Mouse (Mus musculus): ENCODE data around the gene Cnpy2.

DNA sequence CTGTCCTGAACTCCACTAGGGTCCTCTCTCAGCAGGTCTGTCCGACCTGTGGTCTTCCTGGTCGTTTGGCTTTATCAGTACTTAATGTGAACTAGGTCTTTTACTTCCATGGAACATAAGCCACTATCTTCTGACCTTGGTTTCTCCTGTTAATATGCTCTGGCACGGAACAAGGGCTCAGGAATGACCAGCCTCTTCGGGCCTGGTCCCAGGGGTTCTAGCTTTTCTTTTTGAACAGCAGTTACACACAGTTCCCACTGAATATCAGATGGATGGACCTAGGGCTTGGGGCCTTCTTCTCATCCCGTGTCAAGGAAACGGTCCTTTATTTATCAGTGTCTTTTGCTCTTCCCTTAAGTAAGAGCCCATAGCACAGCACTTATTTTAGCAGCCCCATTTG, 39.6 kb downstream of the Cnpy2 start:
- no peak for TF ChIP-seq CTCF (IDR thresholded peaks at IDR 0.05; ENCODE audit: insufficient read depth, low read length)
- TF ChIP-seq POLR2A (IDR thresholded peaks at IDR 0.05; ENCODE audit: borderline replicate concordance, extremely low read depth, low read depth, low read length) = no peak
